Mouse (Mus musculus): ENCODE measurements around the gene Nxpe4. TPM values are rescaled to one million over a fixed set of nuclear protein-coding genes. Genes with fewer than 3 reads are reported as not detected.

Nxpe4 gene
- polyA plus RNA-seq, 1 experiment from 2014 or later = 7.8 TPM

DNA sequence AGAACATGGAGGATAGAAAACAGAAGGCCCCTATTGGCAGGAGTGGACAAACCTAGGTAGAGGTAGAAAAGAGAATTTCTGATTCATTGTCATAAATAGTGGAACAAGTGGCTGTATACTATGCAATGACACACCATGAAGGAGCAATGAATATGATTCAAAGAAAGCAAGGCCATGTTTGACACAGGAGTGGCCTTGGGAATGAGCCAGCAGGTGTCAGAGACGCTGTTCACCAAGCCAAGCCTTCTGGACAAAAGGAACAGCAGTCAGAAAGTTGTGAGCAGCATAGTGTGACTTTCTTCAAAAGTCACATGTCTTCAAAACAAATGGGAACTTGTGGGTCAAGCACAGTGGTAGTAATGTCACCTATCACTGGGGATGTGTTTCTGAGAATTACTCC is 80.0 kb downstream of the Nxpe4 start:
- Histone ChIP-seq H3K4me2 (no peak overlapping the region), H3K9me3 (replicated peaks) (no peaks in the 10 kb centered on the region), H3K4me1 (replicated peaks) (no peaks in the 10 kb centered on the region), H3K27ac (replicated peaks) (no peak overlapping the region), H3K27me3 (peaks cover 4% of the 10 kb centered on the region; the same call in 1 of the 2 replicates), H3K9ac (no peak overlapping the region), H3K36me3 (replicated peaks) (no peaks in the 10 kb centered on the region), H3K4me3 (replicated peaks) (no peak overlapping the region)
- WGBS (ENCODE audit: insufficient replicate concordance) = 54% methylated on average over 1 of the region's 1 CpGs
- ATAC-seq (ENCODE audit: insufficient read depth) = no peak

DNA sequence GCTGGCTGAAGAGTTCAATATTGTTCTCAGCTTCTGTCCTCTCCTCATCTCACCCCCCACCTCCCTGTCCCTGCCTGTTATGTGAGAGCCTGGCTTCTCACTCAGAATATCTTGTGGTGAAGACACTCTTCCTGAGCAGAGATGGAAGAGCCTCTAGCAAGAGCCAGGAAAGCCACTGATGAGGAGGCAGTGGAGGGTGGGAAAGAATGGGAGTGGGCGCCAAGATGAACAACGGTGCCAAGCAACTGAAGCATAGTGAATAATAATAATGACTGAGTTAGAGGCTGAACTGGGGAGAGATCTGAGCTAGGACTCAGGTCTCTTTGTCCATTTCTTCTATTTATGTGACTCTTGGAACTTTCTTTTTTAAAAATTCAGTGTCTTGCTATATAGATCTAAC is 80.9 kb downstream of the Nxpe4 start:
- no peak overlapping the region for H3K9ac ChIP-seq
- ATAC-seq (ENCODE audit: insufficient read depth) = no peak
- H3K4me2 ChIP-seq = no peak overlapping the region
- H3K36me3 ChIP-seq (replicated peaks) = no peaks in the 10 kb centered on the region
- no peak overlapping the region for H3K27ac ChIP-seq (replicated peaks)
- H3K4me3 ChIP-seq (replicated peaks) = no peak overlapping the region
- no peaks in the 10 kb centered on the region for H3K4me1 ChIP-seq (replicated peaks)
- no peaks in the 10 kb centered on the region for H3K9me3 ChIP-seq (replicated peaks)
- H3K27me3 ChIP-seq = no peaks in the 10 kb centered on the region
- WGBS (ENCODE audit: insufficient replicate concordance) = 77% methylated on average over 2 of the region's 2 CpGs

- no peak for ATAC-seq (ENCODE audit: insufficient read depth)
- Histone ChIP-seq H3K4me1 (replicated peaks) (no peaks in the 10 kb centered on the region), H3K4me2 (no peak overlapping the region), H3K36me3 (replicated peaks) (no peaks in the 10 kb centered on the region), H3K27ac (replicated peaks) (no peak overlapping the region), H3K27me3 (no peaks in the 10 kb centered on the region), H3K4me3 (replicated peaks) (no peak overlapping the region), H3K9ac (no peak overlapping the region), H3K9me3 (replicated peaks) (no peaks in the 10 kb centered on the region)
- 65% methylated on average over 3 of the region's 3 CpGs for WGBS (ENCODE audit: insufficient replicate concordance)
Measured at GRCm38 (mm10) chr9:48244175-48244574, 82.4 kb downstream of the Nxpe4 start.

GRCm38 (mm10) chr9:48245525-48245924 is 83.7 kb downstream of the Nxpe4 start:
- H3K36me3 ChIP-seq (replicated peaks) = no peaks in the 10 kb centered on the region
- no peaks in the 10 kb centered on the region for H3K9me3 ChIP-seq (replicated peaks)
- ATAC-seq (ENCODE audit: insufficient read depth) = no peak
- WGBS (ENCODE audit: insufficient replicate concordance) = 55% methylated on average over 1 of the region's 1 CpGs
- H3K9ac ChIP-seq = no peak overlapping the region
- no peaks in the 10 kb centered on the region for H3K27me3 ChIP-seq
- H3K4me3 ChIP-seq (replicated peaks) = no peak overlapping the region
- H3K4me1 ChIP-seq (replicated peaks) = no peaks in the 10 kb centered on the region
- H3K4me2 ChIP-seq = no peak overlapping the region
- no peak overlapping the region for H3K27ac ChIP-seq (replicated peaks)

DNA sequence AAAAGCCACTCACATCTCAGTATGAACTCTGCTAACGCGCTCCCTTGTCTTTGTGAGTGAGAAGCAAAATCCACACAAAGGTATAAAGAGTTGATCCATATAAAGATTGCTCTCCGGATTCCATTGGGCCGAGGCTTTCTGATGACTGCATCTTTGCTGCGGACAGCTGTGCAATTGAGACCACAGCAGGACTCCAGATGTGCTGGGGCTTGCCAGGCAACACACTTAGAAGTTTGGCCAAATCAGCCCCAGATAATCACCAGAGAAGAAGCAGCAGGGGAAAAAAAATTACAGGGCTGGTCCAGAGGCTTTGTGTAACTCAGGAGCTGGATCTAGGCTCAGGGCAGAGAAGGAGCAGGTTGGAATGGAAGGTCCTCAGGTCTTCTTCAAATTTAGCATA is 85.5 kb downstream of the Nxpe4 start:
- no peak overlapping the region for H3K4me3 ChIP-seq (replicated peaks)
- 69% methylated on average over 5 of the region's 5 CpGs for WGBS (ENCODE audit: insufficient replicate concordance)
- H3K36me3 ChIP-seq (replicated peaks) = no peaks in the 10 kb centered on the region

DNA sequence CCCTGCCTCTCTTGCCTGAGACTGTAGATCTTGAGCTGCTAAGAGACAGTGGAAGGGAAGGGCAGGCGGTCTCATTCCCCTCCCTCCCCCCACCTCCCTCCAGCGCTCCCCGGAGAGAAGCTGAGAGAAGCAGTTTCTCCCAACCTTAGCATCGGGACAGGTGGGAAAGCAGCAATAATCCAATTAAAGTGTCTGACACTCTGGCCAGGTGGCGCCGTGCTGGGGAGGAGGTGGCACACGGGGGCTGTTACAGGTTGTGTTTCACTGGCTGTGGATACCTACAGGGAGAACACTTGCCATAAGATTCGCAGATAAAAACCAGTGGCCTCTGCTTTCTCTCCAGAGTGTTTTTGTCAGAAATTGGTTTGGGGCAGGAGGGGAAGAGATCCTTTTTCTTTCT is 90.4 kb downstream of the Nxpe4 start:
- Histone ChIP-seq H3K27me3 (peaks cover 24% of the 10 kb centered on the region), H3K9ac (no peak overlapping the region), H3K36me3 (replicated peaks) (no peaks in the 10 kb centered on the region), H3K4me3 (replicated peaks) (no peak overlapping the region), H3K4me1 (replicated peaks) (no peaks in the 10 kb centered on the region), H3K9me3 (replicated peaks) (no peaks in the 10 kb centered on the region), H3K27ac (replicated peaks) (no peak overlapping the region), H3K4me2 (no peak overlapping the region)
- no peak for ATAC-seq (ENCODE audit: insufficient read depth)
- WGBS (ENCODE audit: insufficient replicate concordance) = 9% methylated on average over 8 of the region's 8 CpGs

More for the DNA sequence above, 85.5 kb downstream of the Nxpe4 start:
- no peaks in the 10 kb centered on the region for H3K4me1 ChIP-seq (replicated peaks)
- H3K27ac ChIP-seq (replicated peaks) = no peak overlapping the region
- H3K4me2 ChIP-seq = no peak overlapping the region
- no peaks in the 10 kb centered on the region for H3K9me3 ChIP-seq (replicated peaks)
- no peak for ATAC-seq (ENCODE audit: insufficient read depth)
- peaks cover 8% of the 10 kb centered on the region for H3K27me3 ChIP-seq
- no peak overlapping the region for H3K9ac ChIP-seq

DNA sequence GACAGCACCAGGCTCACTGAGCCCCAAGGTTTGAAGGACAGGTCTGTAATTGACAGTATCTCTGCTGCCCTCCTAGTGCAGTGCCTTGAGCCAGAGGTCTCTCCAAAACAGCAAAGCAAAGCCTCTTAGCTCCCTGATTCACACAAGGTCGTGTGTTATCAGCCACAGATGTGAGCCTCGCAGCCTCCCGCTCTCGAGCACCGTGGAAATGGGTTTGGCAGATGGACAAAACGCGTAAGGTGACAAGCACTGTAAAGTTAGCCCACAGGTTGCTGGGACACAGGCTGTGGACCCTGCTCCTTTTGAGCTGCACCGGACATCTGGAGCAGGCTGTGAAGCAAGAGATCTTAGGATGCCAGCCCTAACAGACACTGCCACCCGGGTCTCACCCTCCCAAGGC is 95.2 kb downstream of the Nxpe4 start:
- Histone ChIP-seq H3K27me3 (peaks cover 18% of the 10 kb centered on the region), H3K36me3 (replicated peaks) (no peaks in the 10 kb centered on the region), H3K4me1 (replicated peaks) (no peaks in the 10 kb centered on the region), H3K4me3 (replicated peaks) (no peak overlapping the region), H3K27ac (replicated peaks) (no peak overlapping the region), H3K9me3 (replicated peaks) (no peaks in the 10 kb centered on the region), H3K4me2 (no peak overlapping the region), H3K9ac (no peak overlapping the region)
- no peak for ATAC-seq (ENCODE audit: insufficient read depth)
- 59% methylated on average over 9 of the region's 9 CpGs for WGBS (ENCODE audit: insufficient replicate concordance)

GRCm38 (mm10) chr9:48257741-48258423 is 96.1 kb downstream of the Nxpe4 start:
- H3K9ac ChIP-seq = no peak overlapping the region
- H3K27me3 ChIP-seq = peaks cover 10% of the 10 kb centered on the region
- H3K4me3 ChIP-seq (replicated peaks) = no peak overlapping the region
- no peak for ATAC-seq (ENCODE audit: insufficient read depth)
- H3K36me3 ChIP-seq (replicated peaks) = no peaks in the 10 kb centered on the region
- WGBS (ENCODE audit: insufficient replicate concordance) = 32% methylated on average over 12 of the region's 12 CpGs
- no peak overlapping the region for H3K4me2 ChIP-seq
- H3K4me1 ChIP-seq (replicated peaks) = no peaks in the 10 kb centered on the region
- no peaks in the 10 kb centered on the region for H3K9me3 ChIP-seq (replicated peaks)
- H3K27ac ChIP-seq (replicated peaks) = no peak overlapping the region

DNA sequence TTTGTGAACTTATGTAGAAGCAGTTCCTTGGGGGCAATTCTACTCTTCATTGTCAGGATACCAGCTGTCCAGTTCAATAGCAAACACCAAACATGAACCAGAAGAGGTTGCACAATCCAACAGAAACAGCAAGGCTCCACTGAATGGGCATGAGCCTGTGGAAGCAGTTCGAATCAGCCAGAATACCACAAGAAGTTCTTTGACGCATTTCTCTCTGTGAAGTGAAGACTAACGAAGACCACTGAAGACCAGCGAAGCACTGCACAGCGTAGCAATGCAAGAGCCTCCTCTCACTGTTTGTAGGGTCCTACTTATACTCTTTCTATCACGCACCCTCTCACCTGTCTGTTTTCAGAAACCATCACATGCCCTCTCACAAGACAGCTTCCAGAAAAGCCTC is 102.8 kb downstream of the Nxpe4 start:
- 62% methylated on average over 6 of the region's 6 CpGs for WGBS (ENCODE audit: insufficient replicate concordance)
- H3K9me3 ChIP-seq (replicated peaks) = no peaks in the 10 kb centered on the region
- H3K4me3 ChIP-seq (replicated peaks) = no peak overlapping the region
- peaks cover 25% of the 10 kb centered on the region for H3K27me3 ChIP-seq
- H3K4me2 ChIP-seq = no peak overlapping the region
- H3K4me1 ChIP-seq (replicated peaks) = peaks cover 8% of the 10 kb centered on the region; the same call in 1 of the 2 replicates
- H3K36me3 ChIP-seq (replicated peaks) = no peaks in the 10 kb centered on the region
- ATAC-seq (ENCODE audit: insufficient read depth) = no peak
- H3K27ac ChIP-seq (replicated peaks) = no peak overlapping the region
- H3K9ac ChIP-seq = no peak overlapping the region

- no peak for ATAC-seq (ENCODE audit: insufficient read depth)
- Histone ChIP-seq H3K9me3 (replicated peaks) (no peaks in the 10 kb centered on the region), H3K4me1 (replicated peaks) (peaks cover 8% of the 10 kb centered on the region; the same call in 1 of the 2 replicates), H3K27ac (replicated peaks) (no peak overlapping the region), H3K9ac (no peak overlapping the region), H3K4me3 (replicated peaks) (no peak overlapping the region), H3K36me3 (replicated peaks) (no peaks in the 10 kb centered on the region), H3K4me2 (no peak overlapping the region), H3K27me3 (peaks cover 25% of the 10 kb centered on the region)
- 61% methylated on average over 4 of the region's 4 CpGs for WGBS (ENCODE audit: insufficient replicate concordance)
Measured at GRCm38 (mm10) chr9:48265491-48265890, 103.7 kb downstream of the Nxpe4 start.

DNA sequence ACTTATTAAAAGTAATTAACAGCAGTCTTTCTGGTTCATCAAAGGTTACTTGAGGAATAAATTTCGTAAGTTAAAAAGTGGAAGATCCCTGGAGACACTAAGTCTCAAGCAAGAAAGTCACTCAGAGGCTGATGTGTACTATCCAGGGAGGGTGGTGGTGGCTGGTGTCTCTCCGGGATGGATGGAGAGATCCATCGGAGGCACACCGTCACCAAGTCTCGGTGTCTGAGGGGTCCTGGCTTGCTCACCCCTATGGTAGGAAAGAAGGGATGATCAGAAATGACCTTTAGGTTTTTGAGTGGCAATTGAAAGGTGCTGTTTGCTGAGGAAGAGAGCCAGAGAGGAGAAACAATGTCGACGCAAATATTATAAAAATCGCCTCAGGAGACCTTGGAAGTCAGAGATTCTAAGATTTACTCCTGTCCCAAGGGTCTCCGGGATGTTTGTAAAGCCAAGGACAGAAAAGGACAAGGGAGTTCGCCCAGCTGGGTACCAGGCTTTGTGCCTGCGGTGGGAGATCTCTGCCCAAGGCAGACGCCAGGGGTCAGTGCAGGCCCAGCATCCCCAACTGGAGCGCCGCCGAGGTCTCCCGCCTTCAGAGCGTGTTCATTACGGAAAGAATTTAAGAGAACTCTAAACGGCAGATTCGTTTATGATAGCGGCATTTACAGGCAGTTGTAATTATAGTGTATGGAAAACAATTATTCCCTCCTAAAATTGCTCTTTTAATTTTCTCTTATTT is 104.6 kb downstream of the Nxpe4 start:
- Histone ChIP-seq H3K27me3 (peaks cover 25% of the 10 kb centered on the region), H3K4me2 (peak overlapping the region; percentile 71), H3K9me3 (replicated peaks) (no peaks in the 10 kb centered on the region), H3K4me1 (replicated peaks) (peaks cover 8% of the 10 kb centered on the region; the same call in 1 of the 2 replicates), H3K4me3 (replicated peaks) (peak overlapping the region; percentile 36), H3K9ac (0 out of 2 replicates have a peak overlapping the region, but pooled peaks have one; percentile 5), H3K27ac (replicated peaks) (no peak overlapping the region), H3K36me3 (replicated peaks) (no peaks in the 10 kb centered on the region)
- ATAC-seq (ENCODE audit: insufficient read depth) = peak; percentile 81; the same call in 1 of the 2 replicates
- WGBS (ENCODE audit: insufficient replicate concordance) = 11% methylated on average over 21 of the region's 21 CpGs

All from liver, embryonic 15.5 days (tissue).